Mouse (Mus musculus): ENCODE results near the gene Nsun5. TPM values are rescaled to one million over a fixed set of nuclear protein-coding genes. Genes with fewer than 3 reads are reported as not detected.

Nsun5 gene
- polyA plus RNA-seq, 1 experiment from 2014 or later, result 19.6 TPM

DNA sequence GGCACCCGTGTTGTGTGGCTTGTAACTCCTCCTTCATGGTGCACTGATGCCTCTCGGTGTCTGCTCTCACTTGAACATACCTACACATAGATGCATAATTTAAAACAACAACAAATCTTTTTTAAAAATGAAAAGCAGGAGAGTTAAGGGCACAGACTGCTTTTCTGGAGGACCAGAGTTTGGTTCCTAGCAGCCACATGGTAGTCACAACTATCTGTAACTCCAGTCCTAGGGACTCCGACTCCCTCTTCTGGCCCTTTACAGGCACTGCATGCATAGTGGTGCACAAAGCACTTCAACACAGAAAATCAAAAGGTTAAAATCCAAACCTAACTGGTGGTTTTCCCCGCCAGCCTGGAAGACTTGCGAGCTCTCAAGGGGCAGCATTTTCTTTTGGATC is 3.8 kb downstream of the Nsun5 start:
- 95% methylated on average over 5 of the region's 5 CpGs for WGBS
- Histone ChIP-seq H3K27ac (no peak overlapping the region), H3K36me3 (peaks cover 70% of the 10 kb centered on the region), H3K27me3 (no peaks in the 10 kb centered on the region), H3K4me1 (replicated peaks) (peaks cover 22% of the 10 kb centered on the region), H3K4me2 (no peak overlapping the region), H3K4me3 (no peak overlapping the region), H3K9ac (no peak overlapping the region), H3K9me3 (replicated peaks) (no peaks in the 10 kb centered on the region)
- no peak for ATAC-seq (replicated peaks; ENCODE audit: insufficient number of reproducible peaks, insufficient read depth, low FRiP score, low read depth)

DNA sequence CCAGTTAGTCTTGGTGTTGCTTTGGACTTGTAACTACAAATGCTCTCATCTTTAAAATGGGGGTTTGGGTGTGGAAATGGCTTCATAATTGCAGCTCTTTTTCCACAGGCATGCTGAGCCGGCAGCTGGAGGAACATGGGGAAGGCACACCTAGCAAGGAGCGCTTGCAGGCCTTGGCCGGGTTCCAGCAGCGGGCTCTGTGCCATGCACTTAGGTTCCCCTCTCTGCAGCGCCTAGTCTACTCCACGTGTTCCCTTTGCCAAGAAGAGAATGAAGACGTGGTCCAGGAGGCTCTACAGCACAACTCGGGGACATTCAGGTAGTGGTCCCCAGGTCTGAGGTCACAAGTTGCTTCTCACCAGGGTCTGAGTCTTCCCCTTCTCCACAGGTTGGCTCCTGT is 5.4 kb downstream of the Nsun5 start:
- 0 out of 2 replicates have a peak, but pooled peaks have one; percentile 34 for ATAC-seq (replicated peaks; ENCODE audit: insufficient number of reproducible peaks, insufficient read depth, low FRiP score, low read depth)
- no peak overlapping the region; the same call in 1 of the 2 replicates for H3K27ac ChIP-seq
- peaks cover 16% of the 10 kb centered on the region for H3K4me1 ChIP-seq (replicated peaks)
- H3K9me3 ChIP-seq (replicated peaks), result no peaks in the 10 kb centered on the region
- H3K27me3 ChIP-seq, result no peaks in the 10 kb centered on the region
- H3K4me3 ChIP-seq, result no peak overlapping the region
- H3K36me3 ChIP-seq, result peaks cover 85% of the 10 kb centered on the region
- H3K4me2 ChIP-seq, result no peak overlapping the region
- no peak overlapping the region for H3K9ac ChIP-seq
- WGBS, result 37% methylated on average over 8 of the region's 8 CpGs

DNA sequence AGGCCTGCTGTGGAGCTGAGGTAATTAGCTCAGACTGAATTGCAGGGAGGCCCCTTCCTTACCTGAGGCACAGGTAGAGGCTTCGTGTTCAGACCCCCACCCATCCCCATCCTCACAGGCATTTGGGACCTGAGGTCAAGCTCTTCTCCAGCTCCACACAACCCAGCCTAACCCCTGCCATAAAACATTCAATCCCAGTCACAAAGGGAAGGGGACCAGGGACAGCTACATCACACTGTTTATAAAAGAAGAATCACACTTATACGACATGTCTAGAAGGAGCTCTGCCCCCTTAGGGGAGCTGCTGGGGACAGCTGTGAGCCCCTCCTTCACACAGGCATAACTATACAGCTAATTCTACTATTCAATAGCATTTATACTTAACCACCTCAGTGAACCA is 6.6 kb downstream of the Nsun5 start:
- 74% methylated on average over 2 of the region's 2 CpGs for WGBS
- Histone ChIP-seq H3K36me3 (peaks cover 96% of the 10 kb centered on the region), H3K4me3 (no peak overlapping the region), H3K4me2 (no peak overlapping the region), H3K9ac (no peak overlapping the region), H3K9me3 (replicated peaks) (no peaks in the 10 kb centered on the region), H3K27me3 (no peaks in the 10 kb centered on the region), H3K27ac (no peak overlapping the region), H3K4me1 (replicated peaks) (peaks cover 9% of the 10 kb centered on the region)
- ATAC-seq (replicated peaks; ENCODE audit: insufficient number of reproducible peaks, insufficient read depth, low FRiP score, low read depth), result no peak

DNA sequence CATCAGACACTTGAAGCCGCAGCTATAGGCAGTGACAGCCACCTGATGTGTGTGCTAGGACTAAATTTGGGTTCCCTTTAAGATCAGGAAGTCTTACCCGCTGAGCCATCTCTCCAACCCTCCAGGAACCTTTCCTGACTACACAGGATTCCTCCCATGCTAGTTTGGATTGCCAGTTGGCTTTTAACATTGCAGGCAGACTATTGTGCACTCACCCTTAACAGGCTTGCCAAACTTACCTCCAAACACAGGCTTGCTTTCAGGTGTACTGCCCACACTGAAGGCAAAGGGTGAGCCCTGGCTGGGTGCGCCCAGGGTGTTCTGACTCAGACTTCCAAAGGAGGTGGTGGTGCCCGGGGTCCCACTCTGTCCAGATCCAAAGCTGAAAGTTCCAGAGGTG is 10.9 kb downstream of the Nsun5 start:
- H3K4me2 ChIP-seq, result no peak overlapping the region
- peaks cover 97% of the 10 kb centered on the region for H3K36me3 ChIP-seq
- ATAC-seq (replicated peaks; ENCODE audit: insufficient number of reproducible peaks, insufficient read depth, low FRiP score, low read depth), result no peak
- WGBS, result 95% methylated on average over 4 of the region's 4 CpGs
- no peak overlapping the region for H3K27ac ChIP-seq
- H3K4me1 ChIP-seq (replicated peaks), result no peaks in the 10 kb centered on the region
- H3K4me3 ChIP-seq, result no peak overlapping the region
- no peak overlapping the region for H3K9ac ChIP-seq
- no peaks in the 10 kb centered on the region for H3K27me3 ChIP-seq
- H3K9me3 ChIP-seq (replicated peaks), result no peaks in the 10 kb centered on the region

DNA sequence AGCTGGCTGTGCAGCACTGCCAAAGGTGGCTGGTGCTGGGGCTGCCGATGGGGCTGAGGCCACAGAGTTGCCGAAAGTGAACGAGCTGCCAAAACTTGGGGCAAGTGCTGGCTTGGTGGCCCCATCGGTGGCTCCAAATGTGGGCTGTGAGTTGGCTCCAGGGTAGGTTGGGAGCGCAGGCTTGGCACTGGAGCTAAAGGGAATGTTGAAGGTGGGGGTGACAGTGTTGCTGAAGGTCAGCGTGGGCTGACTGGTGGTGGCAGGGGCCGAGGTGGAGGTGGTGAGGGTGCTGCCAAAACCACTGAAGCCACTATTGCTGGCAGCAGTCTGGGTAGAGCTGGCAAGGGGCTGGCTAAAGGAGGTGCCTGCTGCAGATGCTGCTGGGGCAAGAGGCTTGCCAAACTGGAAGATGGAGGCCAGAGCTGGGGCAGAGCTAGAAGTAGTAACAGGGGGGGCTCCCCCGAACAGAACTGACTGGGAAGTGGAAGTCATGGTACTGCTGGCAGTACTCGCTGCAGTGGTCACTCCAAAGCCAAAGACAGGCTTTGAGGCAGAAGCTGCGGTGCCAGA is 11.7 kb downstream of the Nsun5 start:
- Histone ChIP-seq H3K27ac (no peak overlapping the region), H3K4me2 (no peak overlapping the region), H3K4me3 (no peak overlapping the region), H3K27me3 (no peaks in the 10 kb centered on the region), H3K4me1 (replicated peaks) (no peaks in the 10 kb centered on the region), H3K36me3 (peaks cover 94% of the 10 kb centered on the region), H3K9ac (no peak overlapping the region), H3K9me3 (replicated peaks) (no peaks in the 10 kb centered on the region)
- WGBS, result 90% methylated on average over 10 of the region's 10 CpGs
- ATAC-seq (replicated peaks; ENCODE audit: insufficient number of reproducible peaks, insufficient read depth, low FRiP score, low read depth), result no peak

DNA sequence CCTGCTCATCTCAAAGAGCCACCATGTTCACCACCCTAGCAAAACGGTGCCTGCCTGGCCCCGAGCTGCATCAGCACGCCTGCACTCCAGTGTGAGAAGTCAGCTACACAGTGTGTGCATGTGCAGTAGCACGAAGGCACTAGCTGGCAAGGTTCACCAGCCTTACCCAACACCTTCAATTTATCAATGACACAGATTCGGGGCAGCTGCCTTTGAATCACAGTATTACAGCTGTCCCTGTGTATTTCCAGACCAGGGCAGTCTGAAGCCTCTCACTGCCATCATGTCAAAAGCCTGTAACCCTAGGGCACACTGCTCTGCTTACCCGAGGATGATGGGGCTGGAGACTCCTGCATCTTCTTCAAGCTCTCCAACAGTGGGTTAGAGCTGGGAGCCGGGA is 13.0 kb downstream of the Nsun5 start:
- H3K4me1 ChIP-seq (replicated peaks), result no peaks in the 10 kb centered on the region
- H3K9ac ChIP-seq, result no peak overlapping the region
- no peak for ATAC-seq (replicated peaks; ENCODE audit: insufficient number of reproducible peaks, insufficient read depth, low FRiP score, low read depth)
- no peaks in the 10 kb centered on the region for H3K9me3 ChIP-seq (replicated peaks)
- WGBS, result 89% methylated on average over 7 of the region's 7 CpGs
- no peak overlapping the region for H3K4me3 ChIP-seq
- no peaks in the 10 kb centered on the region for H3K27me3 ChIP-seq
- no peak overlapping the region for H3K27ac ChIP-seq
- H3K4me2 ChIP-seq, result no peak overlapping the region
- peaks cover 95% of the 10 kb centered on the region for H3K36me3 ChIP-seq

DNA sequence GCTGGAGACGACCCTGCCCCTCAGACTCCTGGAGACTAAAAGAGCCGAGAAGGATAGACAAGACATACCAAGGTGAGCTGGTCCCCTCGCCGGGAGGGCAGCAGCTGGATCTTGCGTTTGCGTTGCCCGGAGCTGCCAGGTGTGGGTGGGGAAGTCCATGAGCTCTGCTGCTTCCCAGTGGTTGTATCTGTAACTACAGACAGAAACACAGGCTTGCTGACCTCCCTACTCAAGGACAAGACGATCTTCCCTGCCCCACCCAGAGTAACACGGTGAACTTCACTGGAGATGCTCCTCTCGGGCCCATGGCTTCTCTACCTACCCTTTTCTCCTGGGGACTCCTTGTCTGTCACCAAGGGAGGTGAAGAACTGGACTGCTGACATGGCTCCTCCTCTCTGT is 14.0 kb downstream of the Nsun5 start:
- WGBS, result 82% methylated on average over 10 of the region's 10 CpGs
- Histone ChIP-seq H3K27ac (no peak overlapping the region), H3K36me3 (peaks cover 93% of the 10 kb centered on the region), H3K4me2 (no peak overlapping the region), H3K4me1 (replicated peaks) (no peaks in the 10 kb centered on the region), H3K27me3 (no peaks in the 10 kb centered on the region), H3K9me3 (replicated peaks) (no peaks in the 10 kb centered on the region), H3K4me3 (no peak overlapping the region), H3K9ac (no peak overlapping the region)
- no peak for ATAC-seq (replicated peaks; ENCODE audit: insufficient number of reproducible peaks, insufficient read depth, low FRiP score, low read depth)

DNA sequence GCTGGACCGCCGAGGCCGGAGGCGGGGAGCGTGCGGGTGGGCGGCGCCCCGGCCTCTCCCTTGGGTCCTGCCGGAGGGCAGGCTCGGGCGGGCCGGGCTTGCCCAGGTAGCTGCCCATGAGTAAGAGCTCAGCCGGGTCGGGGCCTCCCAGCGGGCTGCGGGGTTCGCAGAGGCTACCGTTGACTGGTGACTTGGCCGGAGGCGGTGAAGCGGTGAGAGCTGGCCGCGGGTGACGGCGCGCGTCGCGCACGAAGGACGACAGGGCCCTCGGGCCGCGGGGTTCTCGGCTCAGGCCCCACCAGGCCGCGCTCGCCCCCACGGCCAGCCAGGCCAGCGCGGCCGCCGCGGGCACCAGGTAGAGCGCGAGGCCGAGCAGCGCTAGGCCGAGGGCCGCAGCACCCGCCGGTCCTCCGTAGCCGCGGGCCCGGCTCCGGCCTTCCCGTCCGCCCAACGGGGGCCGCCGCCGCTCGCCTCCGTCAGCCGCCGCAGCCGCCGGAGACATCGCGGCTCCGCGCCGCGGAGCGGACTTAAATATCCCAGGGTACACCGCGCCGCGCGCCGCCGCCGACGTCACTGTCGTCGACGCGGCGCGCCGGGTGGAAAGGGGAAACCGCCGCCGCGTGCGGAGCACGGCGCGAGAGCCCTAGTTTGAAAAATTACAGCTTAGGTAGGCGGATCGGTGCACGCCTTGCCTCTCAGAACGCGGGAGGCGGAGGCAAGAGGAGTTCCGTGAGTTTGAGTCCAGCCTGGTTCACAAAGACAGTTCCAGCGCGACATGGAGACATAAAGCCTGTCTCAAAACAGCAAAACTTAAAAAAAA is 24.5 kb downstream of the Nsun5 start, which contains the start of gene Pom121:
Pom121 (minus strand) TSS at position 543 of the 820 bp plus-strand sequence.
- Histone ChIP-seq H3K4me3 (peak within 1 kb of the TSS; percentile 74), H3K4me1 (replicated peaks) (peaks cover 15% of the 10 kb centered on the region), H3K36me3 (peaks cover 28% of the 10 kb centered on the region), H3K27me3 (no peaks in the 10 kb centered on the region), H3K27ac (peak within 1 kb of the TSS; percentile 90), H3K9ac (peak within 1 kb of the TSS; percentile 91), H3K9me3 (replicated peaks) (no peaks in the 10 kb centered on the region), H3K4me2 (peak within 1 kb of the TSS; percentile 89)
- ATAC-seq (replicated peaks; ENCODE audit: insufficient number of reproducible peaks, insufficient read depth, low FRiP score, low read depth), result peak; percentile 85
- WGBS, result under 1% methylated on average over 110 of the region's 110 CpGs

DNA sequence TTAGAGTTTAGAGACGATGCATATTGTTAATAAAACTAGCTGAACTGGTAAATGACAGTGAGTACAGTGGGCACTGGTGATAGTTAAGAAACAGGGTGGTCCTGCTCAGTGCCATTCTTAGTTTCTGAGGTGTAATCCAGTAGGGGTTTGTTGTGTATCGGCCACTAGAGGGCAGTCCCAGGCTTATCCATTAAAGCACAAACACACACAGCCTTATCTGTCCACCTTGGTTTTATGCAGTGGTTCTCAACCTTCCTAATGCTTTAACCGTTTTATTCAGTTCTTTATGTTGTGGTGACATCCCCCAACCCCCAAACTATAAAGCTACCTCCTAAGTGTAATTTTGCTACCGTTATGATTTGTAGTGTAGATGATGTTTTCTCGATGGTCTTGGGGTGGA is 26.1 kb downstream of the Nsun5 start:
- H3K27ac ChIP-seq, result no peak overlapping the region
- 56% methylated on average over 5 of the region's 5 CpGs for WGBS
- H3K9ac ChIP-seq, result no peak overlapping the region
- no peaks in the 10 kb centered on the region for H3K27me3 ChIP-seq
- peaks cover 15% of the 10 kb centered on the region for H3K4me1 ChIP-seq (replicated peaks)
- H3K4me3 ChIP-seq, result no peak overlapping the region
- no peak for ATAC-seq (replicated peaks; ENCODE audit: insufficient number of reproducible peaks, insufficient read depth, low FRiP score, low read depth)
- no peaks in the 10 kb centered on the region for H3K9me3 ChIP-seq (replicated peaks)
- H3K36me3 ChIP-seq, result peaks cover 14% of the 10 kb centered on the region
- no peak overlapping the region for H3K4me2 ChIP-seq

DNA sequence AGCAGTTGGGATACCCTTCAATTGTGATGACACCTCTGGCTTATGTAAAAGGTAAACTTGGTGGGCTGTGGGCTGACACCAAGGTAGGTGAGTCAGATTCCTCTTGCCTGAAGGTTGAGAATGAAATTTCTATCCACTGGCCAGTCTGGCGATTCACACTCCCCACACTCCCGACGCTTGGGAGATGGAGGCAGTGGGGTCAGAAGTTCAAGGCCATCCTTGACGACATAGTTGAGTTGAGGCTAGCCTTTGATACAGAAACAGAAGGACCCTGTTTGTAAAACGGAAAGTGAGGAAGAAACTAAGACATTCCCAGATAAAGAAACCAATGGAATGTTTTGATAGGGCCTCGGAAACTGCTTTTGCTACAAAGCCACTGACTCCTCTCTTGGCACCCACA is 29.6 kb downstream of the Nsun5 start:
- Histone ChIP-seq H3K36me3 (no peaks in the 10 kb centered on the region), H3K27me3 (no peaks in the 10 kb centered on the region), H3K4me2 (no peak overlapping the region), H3K27ac (no peak overlapping the region), H3K4me3 (no peak overlapping the region), H3K9ac (no peak overlapping the region), H3K9me3 (replicated peaks) (no peaks in the 10 kb centered on the region), H3K4me1 (replicated peaks) (peaks cover 5% of the 10 kb centered on the region)
- WGBS, result 37% methylated on average over 6 of the region's 6 CpGs
- no peak for ATAC-seq (replicated peaks; ENCODE audit: insufficient number of reproducible peaks, insufficient read depth, low FRiP score, low read depth)

DNA sequence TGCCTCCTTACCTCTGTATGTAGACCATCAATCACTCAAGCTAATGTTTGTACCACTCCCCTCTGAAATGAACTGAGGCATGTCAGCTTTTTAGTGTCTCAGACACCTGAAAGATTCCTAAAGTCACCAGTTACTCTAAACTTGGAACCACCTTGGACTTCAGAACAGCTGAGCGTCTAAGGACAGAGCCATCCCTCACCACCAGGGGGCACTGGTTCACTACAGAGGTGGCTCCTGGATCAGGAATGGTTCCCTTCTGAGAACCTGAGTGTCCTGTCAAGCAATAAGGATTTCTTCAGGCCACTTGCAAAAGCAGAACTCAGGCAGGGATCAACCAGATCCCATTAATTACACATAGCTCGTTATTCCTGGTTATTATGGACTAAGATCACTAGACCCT is 30.5 kb downstream of the Nsun5 start:
- H3K4me1 ChIP-seq (replicated peaks), result 0 out of 2 replicates have a peak, but pooled peaks cover 2% of the 10 kb centered on the region
- no peaks in the 10 kb centered on the region for H3K36me3 ChIP-seq
- ATAC-seq (replicated peaks; ENCODE audit: insufficient number of reproducible peaks, insufficient read depth, low FRiP score, low read depth), result peak; percentile 60; the same call in 1 of the 2 replicates
- no peak overlapping the region for H3K9ac ChIP-seq
- no peaks in the 10 kb centered on the region for H3K27me3 ChIP-seq
- WGBS, result 5% methylated on average over 2 of the region's 2 CpGs
- no peaks in the 10 kb centered on the region for H3K9me3 ChIP-seq (replicated peaks)
- H3K4me2 ChIP-seq, result no peak overlapping the region
- no peak overlapping the region for H3K4me3 ChIP-seq
- no peak overlapping the region for H3K27ac ChIP-seq

All from heart, embryonic 15.5 days (tissue).